Mouse (Mus musculus): Measurements from ENCODE around the gene Iscu.

Iscu gene

DNA sequence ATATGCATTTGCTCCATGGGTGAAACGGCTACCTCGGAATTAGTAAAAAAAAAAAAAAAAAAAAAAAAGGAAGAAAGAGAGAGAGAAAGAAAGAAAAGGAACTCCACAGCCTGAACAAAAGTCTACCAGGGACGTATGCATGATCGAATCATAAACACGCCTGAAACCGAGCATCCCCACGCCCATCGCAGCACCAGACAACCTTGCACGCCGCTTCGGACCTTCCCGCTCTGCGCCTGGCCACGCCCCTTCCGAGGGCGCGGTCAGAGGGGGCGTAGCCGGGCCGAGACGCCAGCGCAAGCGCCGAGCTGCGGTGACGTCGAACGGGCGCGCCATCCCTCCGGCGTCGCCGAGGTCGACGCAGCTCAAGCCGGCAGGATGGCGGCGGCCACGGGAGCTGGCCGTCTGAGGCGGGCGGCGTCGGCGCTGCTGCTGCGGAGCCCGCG is at the start of gene Iscu, which contains the start of gene Sart3:
Iscu (plus strand) TSS at position 299 of the 446 bp plus-strand sequence.
Sart3 (minus strand) TSS at position 61 of the 446 bp plus-strand sequence.
- DNase-seq (ENCODE audit: low read depth, low spot score): peak; percentile 92

GRCm38 (mm10) chr5:113723567-113724237 is 48.8 kb upstream of the Iscu start:
- no peak for DNase-seq (ENCODE audit: low read depth, low spot score)

DNA sequence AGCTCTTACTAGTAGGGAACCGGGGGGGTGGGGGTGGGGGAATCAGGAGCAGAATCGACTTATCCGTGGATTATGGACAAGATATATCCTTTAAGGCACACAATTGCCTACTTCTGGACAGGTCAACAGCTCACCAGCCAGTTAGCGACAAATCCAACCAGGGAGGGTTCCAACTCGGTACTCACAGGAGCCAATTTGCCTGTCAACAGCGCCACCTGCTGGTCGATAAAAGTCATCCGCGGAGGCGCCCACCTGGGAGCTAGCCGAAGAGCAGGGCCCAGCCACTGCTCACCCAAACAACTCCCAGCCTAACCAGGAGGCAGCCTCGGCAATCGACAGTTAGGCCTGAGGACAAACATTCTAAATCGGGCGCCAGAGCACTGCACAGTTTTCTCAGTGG is 48.1 kb upstream of the Iscu start, which contains the start of gene 1700069L16Rik:
1700069L16Rik (minus strand) TSS at position 327 of the 400 bp plus-strand sequence.
- peak; percentile 93 for DNase-seq (ENCODE audit: low read depth, low spot score)

- DNase-seq (ENCODE audit: low read depth, low spot score): no peak
Measured at GRCm38 (mm10) chr5:113725417-113725816, 47.1 kb upstream of the Iscu start.

DNA sequence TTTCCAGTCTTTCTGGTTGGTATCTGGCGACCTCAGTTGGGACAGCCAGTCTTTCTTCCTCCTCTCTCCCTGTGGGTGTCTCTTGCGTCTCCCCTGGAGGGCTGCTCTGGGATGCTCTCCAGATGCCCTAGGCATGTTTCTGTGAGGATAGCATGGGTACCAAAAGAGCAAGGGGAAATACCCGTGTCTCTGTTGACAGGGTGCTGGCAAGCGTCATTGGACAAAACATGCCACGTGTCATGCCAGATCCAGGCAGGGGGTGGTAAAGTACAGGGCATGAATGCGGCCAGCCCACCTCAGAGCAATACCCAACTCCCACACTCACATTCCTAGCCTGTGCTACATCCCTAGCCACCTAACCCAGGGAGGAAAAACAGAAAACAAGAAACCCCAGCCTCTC is 45.9 kb upstream of the Iscu start:
- DNase-seq (ENCODE audit: low read depth, low spot score): no peak

GRCm38 (mm10) chr5:113727238-113727637 is 45.3 kb upstream of the Iscu start:
- no peak for DNase-seq (ENCODE audit: low read depth, low spot score)

DNA sequence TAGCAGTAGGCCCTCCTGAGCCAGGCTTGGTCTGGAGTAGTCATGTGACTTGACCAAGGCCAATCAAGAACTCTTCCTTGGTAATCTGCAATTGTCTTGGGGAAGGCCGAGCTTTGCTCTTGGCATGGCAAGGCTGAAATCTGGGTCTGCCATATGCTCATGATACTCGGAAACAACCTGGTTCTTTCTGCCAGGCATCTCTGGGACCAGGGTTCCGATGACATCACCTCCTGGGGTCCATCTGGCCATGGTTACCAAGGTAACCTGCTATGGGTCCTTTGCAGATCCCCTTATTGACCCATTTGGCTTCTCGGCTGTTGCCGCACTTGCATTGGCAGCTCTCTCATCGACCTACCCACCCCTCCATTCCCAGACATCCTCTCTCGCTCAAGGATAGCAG is 44.5 kb upstream of the Iscu start:
- no peak for DNase-seq (ENCODE audit: low read depth, low spot score)

- DNase-seq (ENCODE audit: low read depth, low spot score): no peak
Measured at GRCm38 (mm10) chr5:113728691-113729090, 43.9 kb upstream of the Iscu start.

DNA sequence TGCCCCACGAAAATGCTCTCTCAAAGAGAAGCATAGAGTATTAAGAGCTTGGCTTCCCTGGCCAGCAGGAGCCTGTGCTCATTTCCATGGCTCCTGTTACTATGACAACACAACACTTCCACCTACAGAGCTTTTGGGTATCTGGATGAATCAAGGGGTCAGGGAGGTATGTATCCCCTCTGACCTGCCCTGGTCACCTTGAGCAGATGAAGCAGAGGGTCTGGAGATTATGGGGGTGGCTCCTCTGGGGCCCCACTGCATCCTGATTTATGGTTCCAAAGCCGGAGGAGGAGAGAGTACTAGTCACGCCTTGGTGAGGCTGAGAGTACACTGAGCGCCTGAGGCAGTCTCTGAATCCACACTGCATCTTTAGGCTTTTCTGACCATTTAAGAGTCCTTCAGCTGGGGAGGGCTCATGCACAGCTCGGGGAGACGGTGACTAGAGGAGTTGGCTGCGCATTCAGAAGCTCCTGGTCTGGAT is 41.9 kb upstream of the Iscu start:
- DNase-seq (ENCODE audit: low read depth, low spot score): no peak

- DNase-seq (ENCODE audit: low read depth, low spot score): no peak
Measured at GRCm38 (mm10) chr5:113731174-113731573, 41.4 kb upstream of the Iscu start.

- peak; percentile 81 for DNase-seq (ENCODE audit: low read depth, low spot score)
Measured at GRCm38 (mm10) chr5:113732182-113732581, 40.4 kb upstream of the Iscu start.

DNA sequence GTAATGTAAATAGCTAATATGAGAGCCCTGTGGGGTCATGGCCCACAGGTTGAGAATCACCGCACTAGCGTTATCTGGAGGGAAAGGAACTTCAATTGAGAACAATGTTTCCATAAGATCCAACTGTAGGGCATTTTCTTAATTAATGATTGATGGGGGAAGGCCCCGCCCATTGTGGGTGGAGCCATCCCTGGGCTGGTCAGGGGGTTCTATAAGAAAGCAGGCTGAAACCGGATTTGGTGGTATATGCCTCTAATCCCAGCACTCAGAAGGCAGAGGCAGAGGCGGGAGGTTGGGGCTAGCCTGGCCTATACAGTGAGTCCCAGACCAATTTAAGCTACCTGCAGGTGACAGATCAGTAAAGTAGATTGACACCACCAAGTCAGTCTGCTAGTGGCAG is 38.2 kb upstream of the Iscu start:
- no peak for DNase-seq (ENCODE audit: low read depth, low spot score)

DNA sequence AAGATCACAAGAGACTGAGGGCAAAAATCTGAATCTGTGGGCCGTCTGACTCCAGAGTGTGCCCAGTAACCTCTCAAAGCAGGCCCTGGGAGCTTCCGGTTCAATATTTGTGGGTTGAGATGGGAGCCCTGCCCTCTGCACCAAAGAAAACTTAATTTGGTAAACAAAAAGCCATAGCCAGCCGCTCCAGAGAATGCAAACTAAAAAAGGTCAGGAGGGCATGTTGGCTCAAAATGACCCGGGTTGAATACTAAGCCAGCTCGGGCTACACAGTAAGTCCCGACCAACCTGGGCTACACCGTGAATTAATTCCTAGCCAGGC is 37.6 kb upstream of the Iscu start:
- DNase-seq (ENCODE audit: low read depth, low spot score): no peak

DNA sequence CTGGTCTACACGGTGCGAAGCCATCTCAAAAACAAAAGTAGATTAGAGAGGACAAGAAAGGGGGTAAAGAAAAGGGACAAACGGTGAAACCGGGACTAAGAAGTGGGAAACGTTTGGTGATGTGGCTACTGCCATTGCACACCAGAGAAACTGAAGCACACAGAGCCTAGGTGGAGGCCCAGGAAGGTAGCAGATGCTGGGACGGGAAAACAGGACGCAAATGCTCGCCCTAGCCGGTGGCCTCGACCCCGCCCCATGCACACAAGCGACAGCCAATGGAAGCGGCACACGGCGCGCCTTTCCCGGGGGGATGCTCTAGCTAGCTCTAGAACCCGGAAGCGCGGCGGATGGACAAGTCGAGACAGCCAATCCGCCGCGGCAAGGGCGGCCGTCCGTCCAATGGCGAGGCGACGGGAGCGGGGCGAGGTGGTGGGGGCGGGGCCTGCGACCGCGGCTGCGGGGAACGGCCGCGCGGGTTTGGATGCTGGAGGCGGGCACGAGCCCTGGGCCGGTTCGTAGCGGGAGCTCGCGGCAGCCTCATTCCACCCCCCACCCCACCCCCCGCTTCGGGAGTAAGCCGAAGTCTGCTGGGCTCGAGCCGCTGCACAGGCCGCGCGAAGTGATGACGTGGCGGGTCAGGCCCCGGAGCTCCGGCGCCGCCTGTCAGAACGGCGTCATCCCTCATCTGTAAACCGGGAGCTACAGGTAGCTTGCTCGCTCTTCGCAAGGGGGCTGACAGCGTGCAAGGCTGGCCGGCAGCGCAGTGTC is 37.0 kb upstream of the Iscu start, which contains the start of gene Ficd:
Ficd (plus strand) TSS at position 459 of the 768 bp plus-strand sequence.
- peak; percentile 100 for DNase-seq (ENCODE audit: low read depth, low spot score)

DNA sequence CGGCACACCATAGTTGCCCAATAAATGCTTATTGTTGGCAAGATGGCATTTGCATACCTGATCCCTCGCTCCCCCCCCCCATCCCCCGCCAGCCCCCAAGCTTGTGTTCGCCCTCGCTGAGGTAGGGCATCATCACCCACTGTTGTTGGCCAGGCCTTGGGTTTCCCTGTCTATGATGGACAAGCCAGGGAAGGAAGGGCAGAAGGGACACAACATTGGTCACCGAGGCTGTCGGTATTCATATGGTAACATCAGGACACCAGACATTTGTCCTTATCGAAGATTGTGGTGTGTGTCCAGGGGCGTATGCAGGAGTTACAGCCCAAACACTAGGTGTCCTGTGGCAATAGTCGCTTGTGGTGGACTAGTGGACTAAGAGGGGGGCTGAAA is 36.4 kb upstream of the Iscu start:
- peak; percentile 33 for DNase-seq (ENCODE audit: low read depth, low spot score)

DNA sequence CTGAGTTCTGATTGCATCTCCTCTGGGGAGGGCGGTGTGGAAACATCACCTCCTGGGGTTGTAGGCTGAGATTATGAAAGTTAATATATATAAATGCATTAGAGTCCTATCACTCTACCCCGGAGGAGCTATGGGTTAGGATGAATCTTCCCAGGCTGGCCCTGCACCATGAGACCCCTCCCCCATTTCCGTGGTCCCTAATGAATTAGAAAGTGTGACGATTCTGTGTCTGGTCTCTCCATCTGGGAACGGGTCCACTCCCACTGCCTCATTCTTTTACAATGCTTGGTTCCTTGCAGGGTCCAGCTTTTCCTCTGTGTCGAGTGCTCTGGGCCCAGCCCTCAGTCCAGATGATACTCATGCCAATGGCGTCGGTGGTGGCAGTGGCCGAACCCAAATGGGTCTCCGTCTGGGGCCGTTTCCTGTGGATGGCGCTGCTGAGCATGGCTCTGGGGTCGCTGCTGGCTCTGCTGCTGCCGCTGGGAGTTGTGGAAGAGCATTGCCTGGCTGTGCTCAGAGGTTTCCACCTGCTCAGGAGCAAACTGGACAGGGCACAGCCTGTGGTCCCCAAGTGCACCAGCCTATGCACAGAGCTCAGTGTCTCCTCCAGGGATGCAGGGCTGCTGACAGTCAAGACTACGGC is 35.9 kb upstream of the Iscu start:
- peak; percentile 32 for DNase-seq (ENCODE audit: low read depth, low spot score)

- DNase-seq (ENCODE audit: low read depth, low spot score): no peak
Measured at GRCm38 (mm10) chr5:113737607-113738237, 34.8 kb upstream of the Iscu start.

GRCm38 (mm10) chr5:113747629-113748028 is 24.9 kb upstream of the Iscu start:
- DNase-seq (ENCODE audit: low read depth, low spot score): no peak

GRCm38 (mm10) chr5:113748556-113749331 is 23.8 kb upstream of the Iscu start:
- DNase-seq (ENCODE audit: low read depth, low spot score): no peak

- no peak for DNase-seq (ENCODE audit: low read depth, low spot score)
Measured at GRCm38 (mm10) chr5:113751521-113752157, 20.9 kb upstream of the Iscu start.
